Mouse (Mus musculus): ENCODE data around the gene Slc12a8.
A peak's percentile ranks its signal among the peaks of the same experiment; 100 is the strongest.

Slc12a8 gene

DNA sequence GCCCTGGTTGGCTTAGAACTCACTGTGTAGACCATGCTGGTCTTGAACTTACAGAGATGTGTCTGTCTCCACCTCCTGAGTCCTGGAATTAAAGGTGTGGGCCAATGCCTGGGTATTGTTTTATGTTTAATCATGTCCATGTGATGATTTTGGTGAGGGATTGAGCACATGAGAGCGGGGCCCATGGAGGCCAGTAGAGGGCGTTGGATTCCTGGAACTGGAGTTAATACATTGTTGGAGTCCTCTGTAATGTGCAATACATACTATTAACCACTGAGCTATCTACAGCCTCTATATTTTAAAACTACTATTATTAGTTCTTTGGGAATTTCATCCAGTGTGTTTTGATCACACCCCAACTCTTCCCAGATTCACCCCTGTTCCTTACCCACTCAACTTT is 27.2 kb downstream of the Slc12a8 start:
- no peak for DNase-seq (ENCODE audit: inconsistent ontology term)

DNA sequence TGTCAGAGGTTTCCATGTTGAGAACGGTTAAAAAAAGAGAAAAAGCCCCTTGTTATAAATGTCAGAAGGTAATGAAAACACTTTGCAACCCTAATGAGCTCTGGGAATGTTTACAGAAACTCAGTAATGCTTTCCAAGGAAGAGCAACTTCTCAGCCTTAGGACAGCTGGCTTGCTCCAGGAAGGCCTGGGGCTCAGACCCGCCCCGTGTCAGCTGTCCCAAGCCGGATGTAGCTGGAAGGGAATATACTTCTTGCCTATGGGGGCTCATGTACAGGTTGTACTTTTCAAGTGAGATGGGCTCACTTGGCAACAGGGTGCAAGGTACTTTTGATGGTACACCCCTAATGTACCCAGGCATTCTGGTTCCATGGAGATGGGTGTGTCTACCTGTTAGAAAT is 28.4 kb downstream of the Slc12a8 start:
- DNase-seq (ENCODE audit: inconsistent ontology term), result no peak

DNA sequence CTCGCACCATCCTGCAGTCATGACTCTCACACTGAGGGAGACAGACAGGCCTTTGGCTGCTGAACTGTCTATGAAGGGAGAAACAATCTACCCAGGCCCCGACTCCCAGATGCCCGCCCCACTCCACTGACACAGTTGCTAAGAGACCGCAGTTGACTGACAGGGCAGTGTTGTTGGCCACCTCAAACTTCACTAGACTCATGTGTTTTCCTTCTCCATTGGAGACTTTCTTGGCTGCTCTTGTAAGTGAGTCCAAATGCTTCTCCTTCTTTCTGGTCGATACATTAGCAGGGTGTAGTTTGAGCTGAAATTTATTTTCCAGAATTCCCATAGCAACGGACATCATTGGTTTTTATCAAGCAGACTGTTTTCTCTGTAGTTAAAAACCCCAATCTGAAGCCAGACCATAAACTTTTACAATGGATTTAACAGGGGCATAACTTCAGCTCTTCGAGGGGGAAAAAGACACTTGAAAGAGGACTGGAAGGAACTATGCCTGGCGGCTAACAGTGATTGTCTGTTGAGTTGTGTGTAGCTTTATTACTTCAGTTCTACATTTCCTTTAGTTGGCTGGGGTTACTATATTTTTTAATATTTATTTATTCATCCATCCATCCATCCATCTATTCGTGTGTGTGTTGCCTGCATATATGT is 36.7 kb downstream of the Slc12a8 start:
- DNase-seq (ENCODE audit: inconsistent ontology term), result no peak

DNA sequence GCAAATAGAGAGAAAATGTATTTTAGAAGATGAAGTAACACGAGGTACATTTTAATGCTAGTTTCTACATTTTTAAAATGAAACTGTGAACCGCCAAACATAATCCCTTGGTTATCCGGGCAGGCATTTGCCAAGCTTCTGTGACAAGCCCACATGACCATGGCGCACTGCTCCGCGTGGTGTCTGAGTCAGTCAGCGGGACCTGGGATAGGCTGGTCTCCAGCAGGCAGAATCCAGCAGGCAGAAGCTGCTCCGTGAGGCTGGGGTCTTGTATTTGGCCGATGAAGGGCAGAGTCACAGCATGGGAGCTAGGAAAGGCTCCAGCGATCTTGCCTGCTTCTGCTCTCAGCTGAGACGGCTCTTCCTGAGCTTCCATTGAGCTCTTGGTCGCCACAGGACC is 41.0 kb downstream of the Slc12a8 start:
- no peak for DNase-seq (ENCODE audit: inconsistent ontology term)

DNA sequence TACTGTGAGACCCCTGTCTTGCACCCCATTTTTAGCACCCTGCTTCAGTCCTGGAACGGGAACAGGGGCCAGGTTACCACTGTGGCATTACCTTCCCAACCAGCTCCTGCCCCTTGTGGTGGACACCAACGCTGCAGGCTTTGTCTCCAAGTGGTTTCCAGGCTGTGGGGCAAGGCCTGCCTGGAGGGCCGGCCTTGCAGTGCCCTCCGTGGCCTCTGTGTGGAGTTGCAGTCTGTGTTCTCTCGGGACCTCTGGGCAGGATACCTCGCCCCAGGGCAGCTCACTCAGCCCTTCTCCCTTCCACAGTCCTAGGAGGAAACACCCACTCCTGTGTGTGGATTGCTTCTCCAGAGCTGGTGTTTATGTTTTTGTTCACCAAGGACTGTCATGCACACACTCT is 43.2 kb downstream of the Slc12a8 start:
- DNase-seq (ENCODE audit: inconsistent ontology term), result peak; percentile 83

DNA sequence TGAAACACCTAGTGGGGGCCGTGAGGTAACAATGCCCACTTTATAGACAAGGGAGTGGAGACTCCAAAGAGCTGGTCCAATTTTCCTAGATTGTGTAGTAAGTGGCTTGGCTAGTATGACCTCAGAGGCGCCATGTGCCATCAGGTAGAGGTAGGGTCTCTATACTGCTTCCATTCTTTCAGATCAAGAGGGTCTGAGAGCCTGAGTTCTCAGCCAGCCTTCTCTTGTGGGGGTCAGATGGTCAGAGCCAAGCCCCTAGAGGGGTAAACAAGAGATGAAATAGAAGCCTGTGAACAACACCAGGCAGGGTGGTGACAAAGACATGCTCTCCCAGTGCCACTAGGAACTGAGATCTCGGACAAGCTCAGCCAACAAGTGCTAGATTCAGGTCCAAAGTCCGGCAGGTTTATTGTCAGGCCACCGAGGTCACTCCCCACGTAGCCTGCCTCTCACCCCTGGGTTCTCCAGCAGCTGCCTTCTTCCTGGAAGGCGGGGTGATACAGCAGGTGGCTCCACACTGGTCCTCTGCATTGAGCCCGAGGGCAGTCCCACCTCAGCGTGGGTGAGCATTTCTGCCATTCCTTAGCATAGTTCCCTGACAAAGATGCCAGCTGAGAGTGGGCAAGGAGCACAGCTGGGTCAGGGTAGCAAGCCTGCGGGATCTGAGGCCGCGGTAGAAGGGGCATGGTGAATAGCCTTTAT is 44.3 kb downstream of the Slc12a8 start:
- peak; percentile 39 for DNase-seq (ENCODE audit: inconsistent ontology term)

DNA sequence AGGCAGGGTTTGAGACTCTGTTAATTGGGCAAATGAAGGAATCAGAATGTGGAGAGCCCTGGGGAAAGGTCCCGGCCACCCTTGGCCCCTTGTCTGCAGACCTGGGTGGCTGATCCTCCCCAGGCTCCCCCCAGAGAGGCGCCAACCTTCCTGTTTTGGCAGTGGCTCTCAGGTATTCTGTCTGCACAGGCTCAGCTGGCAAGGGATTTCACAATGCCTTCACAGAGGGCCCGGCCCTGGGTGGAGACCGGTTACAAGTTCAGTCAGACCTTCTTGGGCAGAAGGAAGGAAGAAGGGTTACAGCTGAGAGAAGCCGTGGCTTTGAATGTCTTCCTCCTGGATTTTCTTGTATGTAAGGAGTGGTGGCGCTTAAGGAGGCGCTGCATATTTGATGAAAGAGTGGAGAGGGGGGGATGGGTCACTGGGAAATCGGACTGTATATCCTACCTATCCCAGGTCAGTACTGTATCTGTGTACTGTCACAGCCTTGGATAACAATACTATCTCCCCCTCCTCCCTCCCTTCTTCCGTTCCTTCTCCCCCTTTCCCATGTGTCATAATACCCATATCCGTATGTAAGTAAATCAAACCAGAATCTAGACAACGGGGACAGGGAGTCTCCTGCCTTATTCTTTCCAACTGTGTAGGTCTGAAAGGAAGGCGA is 45.9 kb downstream of the Slc12a8 start:
- DNase-seq (ENCODE audit: inconsistent ontology term), result no peak

DNA sequence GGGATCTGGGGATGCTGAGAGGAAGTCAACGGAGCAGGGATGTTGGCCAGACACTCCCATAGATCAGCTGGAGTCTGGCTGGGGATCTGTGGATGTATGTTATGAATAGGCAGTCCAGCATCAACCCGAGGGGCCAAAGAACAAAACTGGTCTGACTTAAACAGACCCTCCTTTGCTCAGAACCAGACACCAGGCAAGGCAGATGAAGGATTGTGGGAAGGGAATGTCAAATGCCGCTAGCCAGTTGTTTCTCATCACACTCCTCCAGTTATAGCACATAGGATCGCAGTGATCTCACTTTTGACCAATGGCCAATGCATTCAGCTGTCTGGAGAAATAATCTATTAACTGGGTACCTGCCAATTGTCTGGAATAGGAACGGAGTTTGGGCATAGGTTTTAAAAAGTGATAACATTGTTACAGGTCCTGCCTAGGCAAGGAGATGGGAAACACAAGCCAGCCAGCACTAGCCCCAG is 46.4 kb downstream of the Slc12a8 start:
- no peak for DNase-seq (ENCODE audit: inconsistent ontology term)

DNA sequence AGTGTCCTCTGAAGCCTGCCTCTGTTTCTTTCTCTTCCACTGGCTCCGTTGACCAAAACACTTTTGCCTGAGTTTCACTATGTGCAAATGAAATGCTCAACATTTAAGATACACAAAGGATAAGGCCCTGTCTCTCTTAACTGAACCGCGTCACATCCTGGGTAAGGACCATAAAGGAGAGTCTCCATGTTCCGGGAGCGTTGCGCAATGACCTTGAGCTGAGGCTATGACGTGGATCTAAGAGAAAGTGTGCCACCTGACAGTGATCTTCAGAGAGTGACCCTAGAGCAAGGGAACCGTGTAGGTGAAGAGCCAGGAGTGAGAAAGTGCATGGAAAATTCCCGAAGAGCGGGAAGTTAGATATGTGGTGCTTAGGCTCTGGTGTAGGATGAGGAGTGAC is 49.3 kb downstream of the Slc12a8 start:
- no peak for DNase-seq (ENCODE audit: inconsistent ontology term)

DNA sequence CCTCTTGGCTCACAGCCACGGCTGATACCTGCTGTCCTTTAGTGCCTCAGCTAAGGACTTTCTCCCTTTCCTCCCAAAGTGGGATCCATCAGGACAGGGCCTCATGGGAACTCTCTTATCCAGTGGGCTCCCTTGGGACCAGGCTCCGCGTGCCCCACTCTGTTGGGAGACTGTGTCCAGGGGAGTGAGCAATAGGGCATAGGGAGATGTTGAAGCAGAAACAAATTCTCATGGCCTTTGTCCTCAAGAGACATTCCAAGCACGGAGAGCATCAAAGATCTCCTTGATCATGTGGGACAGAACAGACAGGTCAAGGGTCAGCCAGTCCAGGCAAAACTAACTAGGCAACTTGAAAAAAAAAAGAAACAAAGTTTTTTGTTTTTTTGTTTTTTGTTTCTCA is 50.6 kb downstream of the Slc12a8 start:
- no peak for DNase-seq (ENCODE audit: inconsistent ontology term)

DNA sequence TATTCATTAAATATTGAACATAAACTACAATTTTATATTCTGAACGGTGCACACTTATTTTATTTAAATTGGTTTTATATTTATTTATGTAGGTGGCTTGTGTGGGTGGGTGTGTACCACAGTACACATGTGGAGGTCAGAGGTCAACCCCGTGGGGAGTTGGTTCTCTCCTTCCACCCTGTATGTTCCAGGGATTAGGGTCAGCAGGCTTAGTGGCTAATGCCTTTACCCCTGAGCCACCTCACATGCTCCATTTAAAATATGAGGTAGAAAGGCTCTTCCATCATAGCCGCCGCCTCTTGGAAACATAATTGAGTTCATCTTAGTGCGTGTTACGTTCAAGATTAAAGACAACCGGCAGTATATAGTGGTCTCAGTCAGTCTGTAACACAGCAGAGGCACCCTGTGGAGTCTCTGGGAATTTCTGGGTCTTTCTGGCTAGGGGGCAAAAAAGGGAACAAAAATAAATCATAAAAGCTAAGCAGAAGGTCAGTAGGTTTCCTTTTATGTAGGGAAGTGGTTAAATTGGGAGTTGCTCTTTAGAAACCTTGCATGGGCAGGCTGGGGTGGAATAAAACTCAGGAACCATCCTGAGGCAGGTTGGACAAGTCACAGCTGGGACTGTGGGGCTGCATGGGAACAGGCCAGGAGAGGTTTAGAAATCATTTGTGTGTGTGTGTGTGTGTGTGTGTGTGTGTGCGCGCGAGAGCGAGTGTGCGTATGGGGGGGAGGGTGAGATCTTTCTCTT is 51.3 kb downstream of the Slc12a8 start:
- no peak for DNase-seq (ENCODE audit: inconsistent ontology term)

DNA sequence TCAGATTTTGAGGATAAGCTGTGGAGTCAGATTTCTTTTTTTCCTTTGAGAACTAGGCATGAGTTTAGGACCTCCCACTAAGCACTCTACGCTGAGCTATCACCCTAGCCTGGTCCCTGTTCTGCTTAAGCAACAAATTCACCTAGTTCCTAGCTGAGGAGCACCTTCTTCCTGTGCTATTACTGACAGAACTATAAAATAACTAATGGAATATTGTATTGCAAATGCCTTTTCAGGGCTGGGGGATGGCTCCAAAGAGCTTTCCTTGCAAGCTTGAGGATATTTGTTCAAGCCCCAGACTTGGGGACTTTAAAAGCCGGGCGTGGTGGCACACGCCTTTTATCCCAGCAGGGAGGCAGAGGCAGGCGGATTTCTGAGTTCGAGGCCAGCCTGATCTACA is 55.5 kb downstream of the Slc12a8 start:
- no peak for DNase-seq (ENCODE audit: inconsistent ontology term)

DNA sequence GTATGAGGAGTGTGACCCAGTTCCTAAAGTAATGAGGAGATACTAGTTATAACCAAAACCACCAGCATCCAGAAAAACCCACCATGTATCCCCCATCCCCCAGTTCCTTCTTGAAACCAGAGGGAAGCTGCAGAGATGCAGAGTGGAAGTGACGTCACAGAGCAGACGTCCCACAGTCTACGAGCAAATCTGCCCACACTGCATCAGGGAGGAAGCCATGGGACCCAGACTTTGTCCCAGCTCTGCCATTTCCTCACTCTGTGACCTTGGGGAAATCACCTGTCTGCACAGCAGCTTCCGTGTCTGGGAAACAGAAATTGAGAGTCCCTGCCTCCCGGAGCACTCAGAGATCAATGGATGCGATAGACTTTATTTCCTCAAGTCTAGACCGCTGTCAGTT is 56.6 kb downstream of the Slc12a8 start:
- no peak for DNase-seq (ENCODE audit: inconsistent ontology term)

DNA sequence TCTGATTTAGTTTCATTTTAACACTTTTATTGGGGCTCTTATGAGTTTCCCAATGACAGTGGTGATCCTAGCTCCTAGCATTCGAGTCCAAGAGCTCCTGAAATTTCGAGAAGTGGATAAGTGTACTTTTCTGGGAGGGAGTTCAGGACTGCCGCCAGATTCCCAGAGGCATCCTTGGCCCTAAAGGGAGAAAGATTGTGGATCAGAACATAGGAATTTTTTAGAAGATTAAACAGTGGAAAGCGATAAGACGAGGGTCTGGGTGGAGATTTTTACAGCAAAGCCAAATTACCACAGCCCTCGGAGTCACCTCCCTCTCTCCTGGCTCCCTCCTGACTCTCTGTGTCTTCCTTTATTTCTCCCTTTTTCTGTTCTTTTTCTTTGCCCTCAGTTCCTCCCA is 58.6 kb downstream of the Slc12a8 start:
- DNase-seq (ENCODE audit: inconsistent ontology term), result no peak

DNA sequence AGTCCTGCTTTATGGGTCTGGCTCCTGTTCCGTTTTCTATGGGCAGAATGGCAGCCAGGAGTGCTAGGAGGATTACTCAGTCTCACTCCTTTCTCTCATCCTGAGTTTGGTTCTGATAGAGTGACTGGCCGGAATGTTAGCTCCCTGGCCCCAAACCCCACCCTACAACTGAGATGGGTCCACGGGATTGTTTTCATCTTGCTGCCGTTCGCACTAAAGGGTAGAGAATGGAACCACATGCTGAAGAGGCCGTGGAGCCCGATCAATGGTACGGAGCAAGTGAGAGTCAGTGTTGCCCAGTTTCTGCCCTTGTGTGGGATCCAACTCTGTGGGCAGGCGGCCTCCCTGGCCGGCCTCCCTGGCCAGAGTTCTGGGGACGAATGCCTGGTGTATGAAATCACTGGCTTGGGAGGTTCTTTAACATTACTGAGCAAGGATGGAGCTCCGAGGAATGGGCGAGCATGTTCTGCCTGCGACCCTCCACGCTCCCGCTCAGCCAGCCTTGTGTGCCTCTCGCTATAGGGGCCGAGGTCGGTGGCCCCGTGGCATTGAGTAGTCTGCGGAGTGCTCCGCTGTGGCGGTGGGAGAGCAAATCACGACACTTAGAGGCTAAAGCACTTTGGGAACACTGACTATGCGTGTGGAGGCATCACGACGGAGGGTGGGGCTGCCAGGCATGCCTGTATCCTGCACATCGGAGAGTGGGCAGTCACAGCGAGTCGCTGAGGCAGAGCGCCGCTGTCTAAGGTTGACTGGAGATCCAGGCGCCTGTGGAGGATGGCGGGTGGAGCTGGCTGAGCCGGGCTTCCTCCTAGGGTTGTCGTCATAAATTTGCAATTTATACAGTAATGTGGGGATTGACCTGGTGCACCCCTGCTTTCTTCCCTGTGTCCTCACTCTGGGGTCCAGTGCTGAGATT is 59.4 kb downstream of the Slc12a8 start:
- peak; percentile 91 for DNase-seq (ENCODE audit: inconsistent ontology term)

DNA sequence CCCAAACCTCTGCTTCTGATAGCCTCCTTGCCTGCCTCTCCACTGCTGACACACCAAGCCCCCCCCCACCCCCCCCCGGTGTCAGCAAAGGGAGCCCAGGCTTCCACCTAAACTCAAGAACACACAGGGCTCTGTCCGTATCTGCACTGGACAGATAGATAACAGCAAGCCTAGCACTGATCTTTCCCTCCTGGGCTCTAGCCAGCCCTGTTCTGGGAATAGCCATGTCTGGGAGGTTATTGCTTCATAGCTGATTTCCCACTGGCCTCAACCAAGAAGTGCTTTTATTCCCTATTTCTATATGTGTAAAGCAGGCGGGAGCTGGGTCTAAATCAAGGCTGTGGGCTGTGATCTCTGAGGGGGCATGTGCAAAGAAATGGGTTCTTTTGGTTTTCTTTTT is 61.3 kb downstream of the Slc12a8 start:
- no peak for DNase-seq (ENCODE audit: inconsistent ontology term)

DNA sequence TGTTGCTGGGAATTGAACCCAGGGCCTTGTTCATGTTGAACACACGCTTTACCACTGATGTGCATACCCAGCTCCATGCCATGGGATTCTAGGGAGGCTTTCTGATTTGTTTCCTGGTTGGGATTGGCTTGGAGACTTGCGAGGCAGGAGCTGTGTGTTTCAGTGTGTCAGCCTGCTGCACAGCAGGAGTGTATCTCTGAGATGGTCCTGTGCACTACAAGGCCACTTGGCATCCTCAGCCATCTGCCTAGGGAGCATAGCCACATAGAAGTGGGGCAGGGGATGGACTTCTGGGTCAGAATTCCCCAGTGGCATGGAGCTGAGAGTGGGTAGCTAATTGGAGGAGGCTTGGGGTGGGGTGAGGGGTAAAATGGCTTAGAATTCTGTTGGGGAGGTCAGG is 63.2 kb downstream of the Slc12a8 start:
- no peak for DNase-seq (ENCODE audit: inconsistent ontology term)

DNA sequence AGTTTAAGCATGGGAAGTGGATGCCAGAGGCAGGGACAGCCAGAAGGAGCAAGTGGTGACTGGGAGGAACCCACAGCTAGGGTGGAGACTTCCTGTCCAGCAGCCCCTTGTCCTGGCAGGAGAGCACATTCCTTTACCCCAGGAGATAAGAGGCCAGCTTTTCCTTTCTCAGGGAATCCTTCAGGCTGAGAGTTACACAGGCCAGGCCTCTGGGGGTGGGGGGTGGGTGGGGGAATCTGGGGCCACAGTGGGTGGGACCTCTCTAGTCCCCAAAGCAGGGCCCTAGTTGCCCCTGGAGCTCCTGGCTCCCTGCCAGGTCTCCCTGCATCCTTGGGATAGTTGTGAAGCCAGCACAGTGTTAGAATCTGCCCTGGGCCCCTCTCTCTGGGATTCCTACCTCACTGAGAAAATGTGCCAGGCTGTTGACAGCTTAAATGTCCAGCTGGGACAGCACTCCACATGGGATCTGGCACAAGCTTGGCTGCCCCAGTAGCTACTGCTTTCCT is 63.7 kb downstream of the Slc12a8 start:
- DNase-seq (ENCODE audit: inconsistent ontology term), result peak; percentile 95

DNA sequence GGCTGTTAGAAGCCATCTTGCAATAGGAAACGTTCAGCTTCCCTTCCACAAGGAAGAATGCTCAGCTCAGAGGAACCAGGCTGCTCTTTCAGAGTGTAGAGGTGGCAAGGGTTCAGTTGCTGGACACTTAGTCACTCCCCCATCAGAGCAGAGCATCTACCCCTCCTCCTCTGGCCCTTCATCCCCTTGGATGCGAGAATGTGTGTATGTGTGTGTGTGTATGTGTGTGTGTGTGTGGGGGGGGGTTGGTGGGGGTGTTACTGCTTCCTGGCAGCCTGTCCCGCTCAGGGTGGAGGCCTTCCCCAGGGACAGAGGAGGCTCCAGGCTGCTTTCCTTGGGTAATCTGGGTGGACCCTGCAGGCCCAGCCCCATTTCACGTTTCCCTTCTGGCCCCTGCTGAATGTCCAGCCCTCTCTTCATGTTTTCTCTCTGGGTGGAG is 64.6 kb downstream of the Slc12a8 start:
- no peak for DNase-seq (ENCODE audit: inconsistent ontology term)

DNA sequence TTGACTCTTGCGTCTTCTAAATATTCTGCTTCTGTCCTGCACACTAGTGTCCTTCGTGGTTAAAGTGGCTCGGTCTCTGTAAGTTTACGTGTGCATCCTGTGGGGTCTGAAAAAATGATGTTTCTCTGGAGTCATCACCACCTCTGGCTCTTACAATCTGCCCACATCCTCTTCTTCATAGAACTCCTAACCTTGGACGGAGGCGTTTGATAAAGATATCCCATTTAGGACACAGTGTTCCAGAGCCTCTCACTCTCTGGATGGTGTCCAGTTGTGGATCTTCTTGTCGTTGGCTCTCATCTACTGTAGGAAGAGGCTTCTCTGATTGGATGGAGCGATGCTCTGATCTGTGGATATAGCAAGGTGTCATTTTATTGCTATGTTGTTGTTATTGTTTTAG is 65.4 kb downstream of the Slc12a8 start:
- DNase-seq (ENCODE audit: inconsistent ontology term), result no peak

DNA sequence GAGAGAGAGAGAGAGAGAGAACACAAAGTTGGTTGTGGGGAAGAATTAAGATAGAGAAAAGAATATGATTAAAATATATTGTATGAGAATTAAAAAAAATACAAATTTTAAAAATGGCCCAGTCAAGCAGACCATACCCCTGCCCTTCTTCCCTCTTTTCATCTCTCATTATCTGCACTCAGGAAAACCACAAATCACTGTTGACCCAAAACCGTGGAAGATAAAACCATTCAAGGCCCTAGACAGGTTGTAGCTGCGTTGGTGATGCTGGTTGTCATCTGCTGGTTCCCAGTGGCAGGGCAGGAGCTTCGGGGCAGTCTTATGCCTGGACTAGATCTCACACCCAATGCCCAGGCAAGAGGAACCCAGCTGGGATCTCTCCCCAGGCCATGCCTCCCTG is 66.2 kb downstream of the Slc12a8 start:
- DNase-seq (ENCODE audit: inconsistent ontology term), result no peak

Data from Muller cell, postnatal 12 days (primary cell).